Mouse (Mus musculus) layer of hippocampus, adult 11-12 months (tissue): ENCODE measurements at regions not wholly inside any gene's neighbourhood (a gene's known extent, or its start where the extent isn't known, plus 50 kb on each side); places are given as distances from the start of the nearest gene placed in this dataset.
A peak's percentile ranks its signal among the peaks of the same experiment; 100 is the strongest.

Experiments
- DNase-seq: peaks from one replicate; pipeline ENCODE4 v3.0.0; 2022; ENCODE audit warnings: low spot score

DNA sequence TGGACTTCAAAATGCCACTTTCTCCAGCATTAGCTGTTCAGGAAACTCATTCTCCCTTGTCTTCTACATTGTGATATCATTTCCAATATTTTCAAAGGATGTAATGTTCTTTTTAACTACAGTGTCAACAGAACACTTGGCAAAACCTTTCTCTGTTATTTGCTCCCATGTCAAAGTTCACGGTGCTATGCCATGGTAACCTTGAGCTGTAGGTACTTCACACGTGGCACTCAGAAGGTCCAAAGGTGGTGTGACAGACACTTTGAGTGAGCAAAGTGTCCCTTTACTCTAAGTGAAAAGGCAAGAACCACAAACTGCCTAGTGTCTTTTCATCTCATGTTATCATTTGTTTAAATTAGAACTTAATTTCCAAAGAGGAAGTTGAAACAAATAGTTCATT is 53.3 kb upstream of the Tram2 start:
- DNase-seq, result no peak

DNA sequence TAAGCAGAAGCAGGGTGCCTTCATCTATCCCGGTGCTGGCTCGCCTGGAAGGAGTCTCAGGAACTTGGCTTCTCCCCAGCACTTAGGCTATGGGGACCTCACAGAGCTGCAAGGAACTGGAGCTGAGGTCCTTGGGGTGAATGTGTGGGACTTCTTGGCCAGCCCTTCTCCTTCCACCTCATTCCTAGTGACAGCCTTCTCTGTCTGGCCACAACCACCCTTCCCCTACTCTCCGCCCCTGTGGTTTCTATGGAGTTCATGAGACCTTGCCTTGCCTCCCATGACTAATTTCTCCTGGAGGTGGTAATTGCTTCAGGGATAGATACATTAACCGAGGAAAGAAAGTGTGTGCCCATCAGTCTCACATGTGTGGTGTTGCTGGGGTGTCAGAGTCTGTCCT is 67.9 kb upstream of the Tram2 start:
- no peak for DNase-seq

DNA sequence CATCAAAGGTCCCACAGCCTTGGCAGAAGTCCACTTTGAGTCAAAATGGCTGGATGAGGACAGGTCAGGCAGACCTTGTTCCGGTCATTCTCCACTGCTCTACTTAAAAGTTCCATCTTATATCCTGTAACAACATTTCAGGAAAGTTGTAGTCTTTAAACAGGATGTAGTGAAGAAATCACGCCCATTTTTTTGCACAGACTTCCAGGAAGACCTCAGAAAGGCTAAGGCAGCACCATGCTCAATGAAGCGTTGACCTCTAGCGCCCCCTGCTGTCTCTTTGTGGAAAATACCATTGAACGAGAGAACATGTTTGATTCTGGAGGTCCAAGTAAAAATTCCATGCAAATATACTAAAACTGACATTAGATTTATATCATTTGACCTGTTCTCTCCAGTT is 56.6 kb upstream of the Tmem14a start:
- peak; percentile 83 for DNase-seq

DNA sequence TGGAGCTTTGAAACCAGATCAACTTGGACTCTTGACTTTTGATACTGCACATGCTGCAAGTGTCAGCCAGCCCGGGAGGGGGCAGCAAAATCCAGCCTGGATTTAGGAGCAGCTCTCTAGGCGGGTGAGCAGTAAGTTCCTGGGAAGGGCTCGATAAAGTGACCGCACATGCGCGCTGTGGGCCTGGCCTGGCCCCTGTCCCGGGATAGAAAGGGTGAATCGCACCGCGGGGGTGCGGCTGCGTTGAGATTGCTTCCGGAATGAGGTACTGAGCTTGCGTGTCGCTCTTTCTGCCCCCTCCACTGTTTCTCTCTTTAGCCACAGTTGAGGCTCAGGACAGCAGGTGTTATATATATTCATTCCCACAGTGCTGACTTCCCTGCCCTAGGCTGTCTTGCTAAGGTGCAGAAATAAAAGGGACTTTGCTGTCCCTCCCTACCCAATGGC is 52.1 kb upstream of the Tmem14a start:
- DNase-seq, result peak; percentile 87

DNA sequence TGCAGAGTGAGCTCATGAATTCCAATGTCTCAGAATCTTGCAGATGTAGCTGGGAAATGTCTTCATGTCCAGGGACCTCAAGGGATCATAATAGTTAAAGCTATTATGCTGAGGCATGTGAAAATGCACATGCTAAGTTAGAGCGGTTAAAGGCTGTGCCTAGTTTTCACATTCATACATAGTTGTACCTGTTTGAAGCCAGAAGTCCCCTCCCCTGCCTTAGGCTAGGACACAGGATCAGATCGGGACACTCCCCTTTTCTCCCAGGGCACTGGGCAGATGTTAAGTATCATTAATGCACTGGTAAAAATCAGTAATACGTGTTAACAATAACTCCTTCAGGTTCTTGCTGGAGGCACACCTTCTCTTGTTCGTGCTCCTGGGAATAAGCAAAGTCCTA is 51.6 kb upstream of the Tmem14a start:
- DNase-seq, result no peak
